Mouse (Mus musculus) cerebellum, postnatal 10 days (tissue): ENCODE results near the gene Gm11563.
"Not testable (repeated sequence)": the region's sequence is repeated elsewhere in the genome, so short reads cannot be mapped to it uniquely, and the experiment has no call there.

Experiments
- DNase-seq, 2 experiments: peaks; one replicate each; pipeline ENCODE4 v3.0.0; 2021; ENCODE audit warnings: mixed read lengths in 2 of 2

Gene Gm11563

DNA sequence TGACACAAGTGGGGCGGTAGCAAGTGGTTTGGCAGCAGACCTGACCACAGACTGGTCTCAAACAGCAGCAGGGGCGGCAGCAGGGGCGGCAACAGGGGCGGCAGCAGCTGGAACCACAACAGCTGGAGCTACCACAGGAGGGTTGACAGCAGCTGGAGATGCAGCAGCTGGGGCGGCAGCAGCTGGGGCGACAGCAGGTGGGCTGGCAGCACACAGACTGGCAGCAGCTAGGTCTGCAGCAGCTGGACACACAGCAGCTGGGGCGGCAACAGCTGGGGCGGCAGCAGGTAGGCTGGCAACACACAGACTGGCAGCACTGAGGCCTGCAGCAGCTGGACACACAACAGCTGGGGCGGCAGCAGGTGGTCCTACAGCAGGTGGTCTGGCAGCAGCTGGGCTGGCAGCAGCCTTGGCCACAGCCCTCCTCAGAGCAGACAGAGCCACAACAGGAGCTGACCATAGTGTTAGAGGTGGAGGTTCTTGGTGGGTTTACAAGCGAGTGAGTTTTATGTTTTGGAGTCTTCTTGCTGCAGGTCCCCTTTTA, at the start of gene Gm11563:
Gm11563 (minus strand) TSS at position 494 of the 544 bp plus-strand sequence.
- not testable (repeated sequence) for DNase-seq

DNA sequence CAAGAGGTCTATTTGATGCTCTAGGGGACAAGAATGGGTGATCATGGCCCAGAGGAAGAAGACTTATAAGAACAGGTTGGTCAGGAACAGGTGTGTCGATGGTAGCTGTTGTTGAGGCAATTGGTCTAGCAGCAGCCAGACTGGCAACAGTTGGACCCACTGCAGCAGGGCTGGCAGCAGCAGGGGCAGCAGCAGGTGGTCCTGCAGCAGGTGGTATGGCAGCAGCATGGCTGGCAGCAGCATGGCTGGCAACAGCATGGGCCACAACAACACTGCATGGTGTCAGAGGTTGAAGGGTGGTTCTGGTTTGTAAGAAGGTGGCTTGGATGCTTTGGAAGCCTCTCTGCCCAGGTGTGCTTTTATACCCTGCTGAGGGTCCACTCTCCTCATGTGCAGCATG, 31.7 kb upstream of the Gm11563 start, which contains the start of gene Gm14190:
Gm14190 (minus strand) TSS at position 278 of the 400 bp plus-strand sequence.
- DNase-seq = peak in 1 of 2 experiments; percentile 12

DNA sequence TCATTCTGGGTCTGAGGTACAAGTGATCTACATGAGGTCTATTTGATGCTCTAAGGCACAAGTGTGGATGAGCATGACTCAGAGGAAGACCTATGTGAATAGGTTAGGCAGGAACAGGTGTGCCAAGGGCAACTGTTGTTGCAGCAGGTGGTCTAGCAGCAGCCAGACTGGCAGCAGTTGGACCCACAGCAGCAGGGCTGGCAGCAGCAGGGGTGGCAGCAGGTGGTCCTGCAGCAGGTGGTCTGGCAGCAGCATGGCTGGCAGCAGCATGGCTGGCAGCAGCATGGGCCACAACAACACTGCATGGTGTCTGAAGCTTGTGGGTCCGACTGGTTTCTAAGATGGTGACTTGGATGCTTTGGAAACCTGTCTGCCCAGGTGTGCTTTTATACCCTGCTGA, 26.5 kb upstream of the Gm11563 start:
- DNase-seq = peak; percentile 24 to 44

DNA sequence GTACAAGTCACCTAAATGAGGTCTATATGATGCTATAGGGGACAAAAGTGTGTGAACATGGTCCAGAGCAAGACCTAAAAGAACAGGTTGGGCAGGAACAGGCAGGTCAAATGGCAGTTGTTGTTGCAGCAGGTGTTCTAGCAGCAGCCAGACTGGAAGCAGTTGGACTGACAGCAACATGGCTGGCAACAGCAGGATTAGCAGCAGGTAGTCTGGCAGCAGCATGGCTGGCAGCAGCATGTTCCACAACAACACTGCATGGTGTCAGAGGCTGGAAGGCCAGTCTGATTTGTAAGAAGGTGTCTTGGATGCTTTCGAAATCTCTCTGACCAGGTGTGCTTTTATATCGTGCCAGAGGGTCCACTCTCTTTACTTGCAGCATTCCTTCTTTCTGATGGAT, 24.7 kb upstream of the Gm11563 start:
- peak; percentile 63 to 73 for DNase-seq

DNA sequence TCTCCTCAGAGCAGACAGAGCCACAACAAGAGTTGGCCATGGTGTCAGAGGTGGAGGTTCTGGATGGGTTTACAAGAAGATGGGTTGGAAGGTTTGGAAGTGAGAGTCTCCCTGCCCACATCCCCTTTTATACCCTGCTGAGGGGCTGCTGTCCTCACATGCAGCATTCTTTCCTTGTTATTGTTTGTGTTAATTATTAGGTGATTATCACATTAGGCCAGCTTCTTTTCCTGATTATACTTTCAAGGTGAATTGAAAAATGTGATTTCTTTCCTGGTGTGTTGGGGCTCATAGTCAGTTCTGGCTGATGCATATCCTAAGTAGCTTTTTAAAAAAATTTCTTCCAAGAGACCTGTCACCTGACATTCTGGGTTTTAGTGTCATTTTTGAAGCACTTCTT, 7.1 kb upstream of the Gm11563 start, which contains the start of gene Krtap4-6:
Krtap4-6 (minus strand) TSS at position 101 of the 400 bp plus-strand sequence.
- DNase-seq = no peak

DNA sequence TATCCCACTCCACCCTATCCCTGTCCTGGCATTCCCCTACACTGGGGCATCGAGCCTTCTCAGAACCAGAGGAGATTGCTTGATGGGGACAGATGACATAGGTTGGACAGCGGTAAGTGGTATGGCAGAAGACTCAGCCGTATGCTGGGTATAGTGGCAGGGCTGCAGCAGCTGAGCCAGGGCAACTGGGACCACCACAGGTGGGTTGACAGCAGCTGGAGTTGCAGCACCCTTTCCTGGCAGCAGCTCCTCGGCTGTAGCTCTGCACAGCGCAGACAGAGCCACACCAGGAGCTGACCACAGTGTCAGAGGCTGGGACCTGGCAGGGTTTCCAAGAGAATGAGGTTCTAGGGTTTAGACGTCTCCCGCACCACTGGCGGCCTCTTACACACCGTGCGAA, 4.0 kb upstream of the Gm11563 start:
- no peak for DNase-seq

DNA sequence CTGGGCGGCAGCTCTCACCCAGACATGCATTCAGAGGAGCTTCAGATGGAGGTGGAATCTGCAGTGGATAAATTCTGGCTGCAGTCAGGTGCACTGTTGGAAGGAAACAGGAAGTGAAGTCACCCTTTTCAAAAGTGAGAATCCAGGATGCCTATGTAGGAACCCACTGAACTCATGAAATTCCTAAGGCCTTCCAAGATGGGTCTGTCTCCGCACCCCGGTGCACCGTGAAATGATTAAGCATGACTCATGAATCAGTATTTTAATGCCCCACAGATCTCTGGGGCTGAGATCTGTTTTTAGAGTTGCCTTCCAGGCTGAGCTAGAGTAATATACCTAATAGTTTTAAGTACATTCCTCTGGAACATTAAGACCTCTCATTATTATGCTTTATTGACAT, 496 bp upstream of the Gm11563 start:
- DNase-seq = no peak

DNA sequence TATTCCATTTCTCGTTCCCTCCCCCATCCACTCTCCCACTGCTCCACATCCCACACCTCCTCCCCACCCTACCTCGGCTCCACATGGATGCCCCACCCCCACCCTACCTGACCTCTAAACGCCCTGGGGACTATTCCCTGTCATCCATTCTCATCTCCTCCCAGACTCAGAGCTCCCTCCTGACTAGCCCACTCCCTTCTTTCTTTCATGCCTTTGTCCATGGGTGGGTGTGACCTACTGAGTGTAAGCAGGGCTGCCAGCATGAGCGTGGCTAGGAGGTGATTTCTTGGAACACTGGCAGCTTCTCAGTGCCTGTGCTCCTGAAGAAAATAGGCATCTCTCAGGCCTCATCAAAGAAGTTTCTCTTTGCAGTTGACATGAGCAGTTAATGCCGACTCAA, 1.7 kb downstream of the Gm11563 start:
- no peak for DNase-seq

DNA sequence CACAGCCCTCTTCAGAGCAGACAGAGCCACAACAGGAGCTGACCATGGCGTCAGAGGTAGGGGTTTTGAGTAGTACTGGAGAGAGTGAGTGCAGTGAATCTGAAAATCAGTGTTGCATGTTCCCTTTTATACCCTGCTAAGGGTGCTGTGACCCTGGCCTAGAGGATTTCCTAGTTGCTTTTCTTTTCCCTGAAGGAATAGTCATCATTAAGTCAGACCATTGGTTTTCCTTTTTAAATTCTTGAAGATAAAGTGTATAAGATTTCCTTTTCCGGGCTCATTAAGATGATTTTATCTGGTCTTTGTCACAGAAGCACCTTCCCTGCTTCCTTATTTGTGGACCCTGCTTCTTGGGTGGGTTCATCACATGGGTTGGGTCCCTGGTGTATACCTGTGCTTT, 8.6 kb downstream of the Gm11563 start, which contains the start of gene Gm11555:
Gm11555 (minus strand) TSS at position 101 of the 400 bp plus-strand sequence.
- DNase-seq = no peak

DNA sequence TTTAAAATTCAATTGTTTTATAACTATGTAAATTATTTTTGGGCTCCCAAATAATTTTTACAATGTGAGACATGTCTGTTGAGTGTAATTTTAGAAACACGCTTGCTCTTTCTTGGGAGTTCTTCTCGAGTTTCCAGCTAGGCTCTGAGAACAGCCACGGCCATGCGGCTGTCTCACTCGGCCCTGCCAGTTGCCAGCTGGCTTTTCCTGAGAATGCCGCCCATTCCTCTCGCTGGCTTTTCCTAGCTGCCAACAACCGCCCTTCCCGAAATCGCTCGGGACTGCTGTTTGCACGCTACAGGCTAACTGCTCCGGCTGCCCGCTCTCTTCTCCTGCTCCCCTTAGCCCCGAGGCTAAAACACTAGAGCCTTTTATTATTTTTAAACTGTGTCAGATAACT, 12.3 kb downstream of the Gm11563 start:
- DNase-seq = peak; percentile 42 to 49

DNA sequence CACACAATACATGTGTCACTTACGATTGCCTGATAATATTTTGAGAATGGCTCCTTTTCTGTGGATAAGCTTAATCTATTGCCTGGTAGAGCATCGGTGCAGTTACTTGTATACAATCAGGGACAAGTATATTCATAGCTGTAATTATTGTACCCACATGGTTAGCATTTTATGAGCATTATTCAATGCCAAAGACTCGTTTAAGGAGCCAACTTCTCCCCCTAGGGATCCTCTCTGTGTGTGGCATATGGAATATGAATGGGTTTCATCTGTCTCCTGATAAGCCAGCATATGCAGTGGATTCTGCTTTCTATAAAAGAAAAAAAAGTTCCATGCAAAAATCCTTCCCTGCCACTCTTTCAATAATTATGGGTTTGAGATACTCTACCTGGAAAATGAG, 14.4 kb downstream of the Gm11563 start:
- no peak for DNase-seq

DNA sequence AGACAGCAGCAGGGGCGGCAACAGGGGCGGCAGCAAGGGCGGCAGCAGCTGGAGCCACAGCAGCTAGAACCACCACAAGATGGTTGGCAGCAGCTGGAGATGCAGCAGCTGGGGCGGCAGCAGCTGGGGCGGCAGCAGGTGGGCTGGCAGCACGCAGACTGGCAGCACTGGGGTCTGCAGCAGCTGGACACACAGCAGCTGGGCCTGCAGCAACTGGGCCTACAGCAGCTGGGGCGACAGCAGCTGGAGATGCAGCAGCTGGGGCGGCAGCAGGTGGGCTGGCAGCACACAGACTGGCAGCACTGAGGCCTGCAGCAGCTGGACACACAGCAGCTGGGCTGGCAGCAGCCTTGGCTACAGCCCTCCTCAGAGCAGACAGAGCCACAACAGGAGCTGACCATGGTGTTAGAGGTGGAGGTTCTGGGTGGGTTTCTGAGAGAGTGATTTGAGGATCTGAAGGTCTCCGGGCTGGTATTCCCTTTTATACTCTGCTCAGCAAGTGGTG, 15.1 kb downstream of the Gm11563 start, which contains the start of gene Krtap4-7:
Krtap4-7 (minus strand) TSS at position 455 of the 505 bp plus-strand sequence.
- DNase-seq = not testable (repeated sequence)

DNA sequence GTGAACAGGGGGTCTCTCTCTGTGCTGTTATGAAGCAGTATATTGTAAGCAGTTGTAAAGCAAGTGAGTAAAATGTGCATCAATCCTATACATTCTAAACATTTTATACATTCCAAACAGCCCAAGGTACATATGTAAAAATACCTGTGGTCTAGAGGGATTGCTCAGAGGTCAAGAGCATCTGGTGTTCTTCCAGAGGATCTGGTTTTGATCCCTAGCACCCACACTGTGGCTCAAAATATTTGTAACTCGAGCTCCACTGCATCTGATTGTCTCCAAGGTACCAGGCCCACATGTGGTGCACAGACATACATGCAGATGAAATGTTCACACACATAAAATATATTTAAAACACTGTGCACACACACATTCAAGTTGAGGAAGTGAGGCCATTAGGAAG, 17.8 kb downstream of the Gm11563 start:
- DNase-seq = no peak

DNA sequence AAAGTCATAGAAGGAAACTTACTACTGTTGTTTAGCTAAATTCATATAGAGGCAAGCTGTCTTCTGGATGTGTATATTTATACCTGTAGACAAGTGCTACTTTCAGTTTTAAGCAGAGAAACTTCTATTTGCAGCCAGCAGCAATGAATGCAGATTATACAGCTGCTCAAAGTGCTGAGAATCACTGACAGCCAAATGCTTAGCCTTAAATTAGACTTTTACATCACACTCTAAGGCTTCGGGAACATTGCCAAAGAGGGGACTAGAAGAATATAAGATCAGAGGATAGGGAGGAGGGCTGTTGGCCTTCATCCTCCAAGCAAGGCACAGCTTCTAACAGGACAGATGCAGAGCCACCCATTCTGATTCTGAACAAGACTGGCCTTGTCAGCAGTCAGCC, 21.7 kb downstream of the Gm11563 start:
- DNase-seq = no peak

DNA sequence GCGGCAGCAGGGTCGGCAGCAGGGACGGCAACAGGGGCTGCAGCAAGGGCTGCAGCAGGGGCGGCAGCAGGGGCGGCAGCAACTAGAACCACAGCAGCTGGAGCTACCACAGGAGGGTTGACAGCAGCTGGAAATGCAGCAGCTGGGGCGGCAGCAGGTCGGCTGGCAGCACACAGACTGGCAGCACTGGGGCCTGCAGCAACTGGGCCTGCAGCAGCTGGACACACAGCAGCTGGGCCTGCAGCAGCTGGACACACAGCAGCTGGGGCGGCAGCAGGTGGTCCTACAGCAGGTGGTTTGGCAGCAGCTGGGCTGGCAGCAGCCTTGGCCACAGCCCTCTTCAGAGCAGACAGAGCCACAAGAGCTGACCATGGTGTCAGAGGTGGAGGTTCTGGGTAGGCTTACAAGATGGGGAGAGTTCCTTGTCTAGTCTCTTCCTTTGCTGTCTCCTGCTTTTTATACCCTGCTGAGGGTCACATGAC, 24.1 kb downstream of the Gm11563 start, which contains the start of gene Krtap4-2:
Krtap4-2 (minus strand) TSS at position 432 of the 482 bp plus-strand sequence.
- no peak for DNase-seq

DNA sequence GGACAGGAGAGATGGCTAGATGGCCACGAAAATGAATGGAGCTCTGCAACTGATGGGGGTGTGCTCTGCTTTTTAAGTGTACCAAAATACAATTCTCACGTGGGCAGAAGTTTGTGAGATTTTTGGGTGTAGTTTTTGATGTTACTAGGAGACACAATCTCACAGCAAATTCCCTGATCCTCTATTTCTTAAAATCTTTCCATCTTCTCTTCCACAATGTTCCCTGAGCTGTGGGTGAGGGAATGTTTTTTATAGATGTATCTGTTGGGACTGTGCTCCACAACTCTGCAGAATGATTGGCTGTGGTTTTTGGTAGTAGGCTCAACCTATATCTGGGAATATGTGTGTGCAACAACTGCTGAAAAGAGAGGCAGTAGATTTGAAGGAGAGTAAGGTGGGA, 25.5 kb downstream of the Gm11563 start:
- no peak for DNase-seq

DNA sequence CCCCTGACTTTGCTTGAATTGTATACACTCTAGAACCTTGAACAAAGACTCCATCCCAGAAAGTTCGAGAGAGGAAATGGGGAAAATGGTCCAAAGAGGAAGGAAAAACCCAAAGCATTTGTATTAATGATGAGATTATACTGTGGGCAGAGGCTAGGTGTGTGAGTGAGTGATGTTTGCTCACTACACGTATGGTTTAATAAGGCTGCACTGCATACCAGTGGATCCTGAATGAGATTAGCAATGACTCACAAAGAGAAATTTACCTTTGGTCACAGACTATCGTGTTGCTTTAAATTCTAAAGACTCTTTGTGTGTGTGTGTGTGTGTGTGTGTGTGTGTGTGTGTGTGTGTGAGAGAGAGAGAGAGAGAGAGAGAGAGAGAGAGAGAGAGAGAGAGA, 27.9 kb downstream of the Gm11563 start:
- no peak for DNase-seq

DNA sequence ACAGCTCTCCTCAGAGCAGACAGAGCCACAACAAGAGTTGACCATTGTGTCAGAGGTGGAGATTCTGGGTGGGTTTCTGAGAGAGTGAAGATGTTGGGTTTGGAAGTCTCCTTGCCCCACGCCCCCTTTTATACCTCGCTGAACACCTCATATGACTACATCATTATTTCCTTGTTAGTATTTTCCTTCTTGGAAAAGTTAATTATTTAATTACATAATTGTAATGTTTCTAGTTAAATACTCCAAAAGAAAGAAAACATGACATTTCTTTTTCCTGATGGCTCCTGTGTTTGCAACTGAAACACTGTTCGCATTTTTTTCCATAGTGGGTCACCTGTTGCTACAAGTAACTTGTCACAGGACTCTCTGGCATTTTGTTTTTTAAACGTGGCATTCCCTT, 30.6 kb downstream of the Gm11563 start, which contains the start of gene Krtap4-1:
Krtap4-1 (minus strand) TSS at position 101 of the 400 bp plus-strand sequence.
- DNase-seq = no peak

DNA sequence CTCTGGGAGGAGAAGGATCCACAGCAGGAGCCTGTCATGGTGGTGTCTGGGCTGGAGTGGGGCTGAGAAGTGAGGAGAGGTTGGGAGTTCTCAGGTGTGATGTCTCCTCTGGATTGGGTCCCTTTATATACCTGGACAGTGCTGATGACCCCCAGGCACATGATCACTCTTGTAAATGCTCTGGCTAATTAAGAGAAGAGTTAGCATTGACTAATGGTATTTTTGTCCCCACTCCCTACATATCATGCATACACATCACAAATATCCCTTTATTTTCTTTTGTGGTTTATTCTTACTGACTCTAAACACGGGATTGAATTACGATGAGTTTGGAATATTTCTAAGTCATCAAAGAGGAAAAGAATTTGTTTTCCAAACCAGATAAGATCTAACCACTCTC, 38.4 kb downstream of the Gm11563 start, which contains the start of gene Gm11562:
Gm11562 (minus strand) TSS at position 101 of the 400 bp plus-strand sequence.
- DNase-seq = no peak

DNA sequence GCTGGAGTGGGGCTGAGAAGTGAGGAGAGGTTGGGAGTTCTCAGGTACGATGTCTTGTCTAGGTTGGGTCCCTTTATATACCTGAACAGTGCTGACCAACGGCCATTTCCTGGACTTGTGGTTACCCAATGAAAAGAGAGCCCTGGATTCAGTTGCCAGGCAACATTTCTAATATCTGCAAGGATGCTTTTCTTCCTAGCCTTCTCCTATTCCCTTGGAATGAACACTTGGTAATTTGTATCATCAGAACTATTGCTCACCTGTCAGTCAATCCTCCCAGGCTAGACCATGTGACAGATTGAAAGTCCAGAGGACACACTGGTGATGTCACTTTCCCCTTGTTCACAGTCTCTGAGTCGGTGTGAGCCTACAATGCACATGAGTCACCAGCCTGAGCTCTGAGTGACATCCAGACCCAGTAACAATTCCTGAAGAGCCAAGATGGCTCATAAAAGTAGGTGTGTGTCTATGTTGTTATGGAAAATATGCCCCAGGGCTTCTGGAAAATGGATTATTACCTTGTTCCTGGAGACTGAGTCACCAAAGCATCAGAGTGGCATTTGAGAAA, 43.9 kb downstream of the Gm11563 start, which contains the start of gene Krtap2-4:
Krtap2-4 (minus strand) TSS at position 51 of the 568 bp plus-strand sequence.
- DNase-seq = no peak

DNA sequence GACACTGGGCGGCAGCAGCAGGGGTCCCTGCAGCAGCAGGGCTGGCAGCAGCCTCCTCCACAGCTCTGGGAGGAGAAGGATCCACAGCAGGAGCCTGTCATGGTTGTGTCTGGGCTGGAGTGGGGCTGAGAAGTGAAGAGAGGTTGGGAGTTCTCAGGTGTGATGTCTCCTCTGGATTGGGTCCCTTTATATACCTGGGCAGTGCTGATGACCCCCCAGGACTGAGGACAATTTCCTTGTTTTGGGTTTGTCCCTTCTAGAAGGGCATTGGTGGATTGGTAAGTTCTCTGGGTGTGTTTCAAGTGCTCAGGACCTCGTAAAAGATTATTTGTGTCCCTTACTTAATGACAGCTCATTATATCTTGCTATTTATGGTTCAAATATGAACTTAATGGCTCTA, 48.7 kb downstream of the Gm11563 start, which contains the start of gene Gm11937:
Gm11937 (minus strand) TSS at position 101 of the 400 bp plus-strand sequence.
- DNase-seq = not testable (repeated sequence)

DNA sequence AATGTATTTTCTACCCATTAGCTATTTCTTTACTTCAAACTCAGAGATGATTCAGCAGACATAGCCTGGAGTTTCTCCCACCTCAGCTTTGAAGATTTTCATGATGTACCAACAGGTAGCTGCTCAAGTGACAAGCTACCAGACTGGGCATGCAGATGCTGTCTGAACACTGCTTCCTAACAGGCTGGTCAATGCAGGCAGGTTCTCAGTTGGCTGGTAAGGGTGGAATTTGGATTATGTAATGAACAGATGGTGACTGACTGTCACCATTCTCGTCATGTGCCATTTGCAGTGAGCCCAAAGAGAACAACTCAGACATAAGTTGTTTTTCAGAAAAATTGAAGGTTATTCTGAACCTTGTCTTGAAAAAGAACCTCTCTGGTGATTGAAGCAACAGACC, 49.6 kb downstream of the Gm11563 start:
- DNase-seq = peak; percentile 13 to 17
